Mouse (Mus musculus) limb, embryonic 12.5 days (tissue): ENCODE measurements around the gene Nucb2. TPM values are rescaled to one million over a fixed set of nuclear protein-coding genes. Genes with fewer than 3 reads are reported as not detected.
A peak's percentile ranks its signal among the peaks of the same experiment; 100 is the strongest.

Experiments
- ATAC-seq: fragments of 200-750 bp; cut with Nextera tagmentation; 2 replicates; pipeline ENCODE4 v1.8.0; 2017; ENCODE audit warnings: low read depth, moderate TSS enrichment; ENCODE audit not compliant: insufficient number of reproducible peaks, insufficient read depth, low FRiP score, low TSS enrichment
- H3K27ac ChIP-seq: fragments of 300-500 bp; sonication (generic); 2 replicates; pipeline ENCODE4 v1.5.1; 2016; ENCODE audit warnings: mild to moderate bottlenecking, moderate library complexity
- H3K27me3 ChIP-seq: fragments of 300-500 bp; sonication (generic); 2 replicates; pipeline ENCODE4 v1.6.1; 2016; ENCODE audit warnings: mild to moderate bottlenecking, moderate library complexity
- H3K36me3 ChIP-seq: fragments of 300-500 bp; sonication (generic); 2 replicates; pipeline ENCODE4 v1.6.1; 2016; ENCODE audit warnings: mild to moderate bottlenecking, moderate library complexity
- H3K4me1 ChIP-seq: fragments of 300-500 bp; sonication (generic); replicated peaks from 2 replicates; pipeline ENCODE4 v1.6.1; 2016
- H3K4me2 ChIP-seq: fragments of 300-500 bp; sonication (generic); 2 replicates; pipeline ENCODE4 v1.6.1; 2016; ENCODE audit warnings: mild to moderate bottlenecking, moderate library complexity
- H3K4me3 ChIP-seq: fragments of 300-500 bp; sonication (generic); replicated peaks from 2 replicates; pipeline ENCODE4 v1.5.1; 2016; ENCODE audit warnings: mild to moderate bottlenecking
- H3K9ac ChIP-seq: fragments of 300-500 bp; sonication (generic); replicated peaks from 2 replicates; pipeline ENCODE4 v1.6.1; 2016; ENCODE audit warnings: mild to moderate bottlenecking, moderate library complexity
- H3K9me3 ChIP-seq: fragments of 300-500 bp; sonication (generic); 2 replicates; pipeline ENCODE4 v1.6.1; 2016; ENCODE audit warnings: mild to moderate bottlenecking, moderate library complexity
- WGBS: fragments of 180-500 bp; shearing (Covaris S2); methylation state at CpG from one replicate; pipeline ENCODE4 v1.1.7; 2016; 5-methylcytosine and 5-hydroxymethylcytosine counted together
- polyA plus RNA-seq: library from polyadenylated mRNA; unstranded; fragments of >200 nt; fragmentation: Nextera tagmentation; extraction: Ambion mirVana; gene quantifications from 2 replicates; pipeline ENCODE4 v1.2.1, GENCODE M21; 2016

Gene Nucb2
- polyA plus RNA-seq, 1 experiment from 2014 or later, result 9.2 TPM

DNA sequence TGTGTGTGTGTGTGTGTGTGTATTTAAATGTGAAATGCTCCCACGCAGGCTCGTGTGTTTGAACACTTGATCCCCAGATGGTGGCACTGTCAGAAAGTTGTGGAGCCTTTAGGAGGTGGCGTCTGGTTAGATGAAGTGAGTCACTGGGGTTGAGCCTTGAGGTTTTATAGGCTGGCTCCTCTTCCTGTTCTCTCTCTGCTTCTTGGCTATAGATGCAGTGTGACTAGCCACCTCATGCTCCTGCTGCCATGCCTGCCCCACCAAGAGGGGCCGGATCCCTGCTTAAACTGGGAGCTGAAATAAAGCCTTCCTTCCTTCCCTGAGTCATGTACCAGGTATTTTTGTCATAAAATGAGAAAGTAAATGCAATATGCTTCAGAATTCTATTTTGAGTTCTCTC is 13.1 kb upstream of the Nucb2 start:
- H3K4me2 ChIP-seq, result no peak overlapping the region
- no peak overlapping the region for H3K9ac ChIP-seq
- no peak overlapping the region for H3K27ac ChIP-seq
- no peak for ATAC-seq
- H3K36me3 ChIP-seq, result no peaks in the 10 kb centered on the region
- H3K27me3 ChIP-seq, result no peaks in the 10 kb centered on the region
- H3K4me1 ChIP-seq, result no peaks in the 10 kb centered on the region
- no peak overlapping the region for H3K4me3 ChIP-seq
- 64% methylated on average over 4 of the region's 4 CpGs for WGBS
- H3K9me3 ChIP-seq, result peaks cover 3% of the 10 kb centered on the region; the same call in 1 of the 2 replicates

GRCm38 (mm10) chr7:116493267-116494003 is 10.7 kb upstream of the Nucb2 start:
- no peak for ATAC-seq

GRCm38 (mm10) chr7:116494618-116495017 is 9.6 kb upstream of the Nucb2 start:
- ATAC-seq, result no peak
- Histone ChIP-seq H3K9ac (no peak overlapping the region), H3K9me3 (peaks cover 7% of the 10 kb centered on the region; the same call in 1 of the 2 replicates), H3K4me3 (no peak overlapping the region), H3K27ac (no peak overlapping the region), H3K36me3 (no peaks in the 10 kb centered on the region), H3K4me2 (no peak overlapping the region), H3K4me1 (no peaks in the 10 kb centered on the region), H3K27me3 (no peaks in the 10 kb centered on the region)
- WGBS, result 82% methylated on average over 5 of the region's 5 CpGs

More at GRCm38 (mm10) chr7:116493267-116494003, 10.7 kb upstream of the Nucb2 start:
- Histone ChIP-seq H3K4me2 (no peak overlapping the region), H3K27me3 (no peaks in the 10 kb centered on the region), H3K9me3 (peaks cover 7% of the 10 kb centered on the region; the same call in 1 of the 2 replicates), H3K4me3 (no peak overlapping the region), H3K27ac (no peak overlapping the region), H3K9ac (no peak overlapping the region), H3K36me3 (no peaks in the 10 kb centered on the region), H3K4me1 (no peaks in the 10 kb centered on the region)
- 84% methylated on average over 7 of the region's 7 CpGs for WGBS

DNA sequence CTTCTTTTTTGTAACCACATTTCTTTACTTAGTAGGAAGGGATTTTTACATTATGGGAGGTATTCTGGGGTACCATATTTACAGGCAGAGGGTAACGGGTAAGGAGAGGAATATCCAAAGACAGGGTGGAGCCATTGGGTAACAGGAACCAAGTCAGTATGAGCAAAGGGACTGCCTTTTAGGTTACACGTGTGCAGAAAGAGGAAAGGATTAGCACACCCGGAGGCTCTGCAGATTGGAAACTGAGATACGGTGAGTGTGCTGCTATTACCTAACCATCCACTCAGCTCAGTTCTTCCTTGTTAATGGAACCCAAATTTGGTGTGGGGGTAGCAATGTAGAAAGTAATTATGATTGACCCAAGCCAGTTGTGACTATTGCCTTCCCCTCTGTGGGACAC is 7.4 kb upstream of the Nucb2 start:
- Histone ChIP-seq H3K9me3 (peaks cover 7% of the 10 kb centered on the region; the same call in 1 of the 2 replicates), H3K4me2 (no peak overlapping the region), H3K36me3 (no peaks in the 10 kb centered on the region), H3K9ac (no peak overlapping the region), H3K27ac (no peak overlapping the region), H3K4me3 (no peak overlapping the region), H3K4me1 (no peaks in the 10 kb centered on the region), H3K27me3 (no peaks in the 10 kb centered on the region)
- ATAC-seq, result no peak
- WGBS, result 87% methylated on average over 4 of the region's 4 CpGs

GRCm38 (mm10) chr7:116504818-116505170 is 625 bp downstream of the Nucb2 start:
- Histone ChIP-seq H3K4me3 (peak overlapping the region; percentile 67), H3K9me3 (no peaks in the 10 kb centered on the region), H3K27ac (no peak overlapping the region), H3K4me2 (peak overlapping the region; percentile 71), H3K36me3 (no peaks in the 10 kb centered on the region; the same call in 1 of the 2 replicates), H3K4me1 (peaks cover 6% of the 10 kb centered on the region; the same call in 1 of the 2 replicates), H3K27me3 (no peaks in the 10 kb centered on the region), H3K9ac (peak overlapping the region; percentile 77)
- ATAC-seq, result no peak
- 6% methylated on average over 6 of the region's 6 CpGs for WGBS

- Histone ChIP-seq H3K27ac (no peak overlapping the region), H3K4me1 (0 out of 2 replicates have a peak, but pooled peaks cover 3% of the 10 kb centered on the region), H3K9me3 (no peaks in the 10 kb centered on the region), H3K4me2 (no peak overlapping the region), H3K27me3 (no peaks in the 10 kb centered on the region), H3K36me3 (peaks cover 10% of the 10 kb centered on the region; the same call in 1 of the 2 replicates), H3K9ac (no peak overlapping the region), H3K4me3 (no peak overlapping the region)
- ATAC-seq, result no peak
- WGBS, result 79% methylated on average over 5 of the region's 5 CpGs
Measured at GRCm38 (mm10) chr7:116514030-116514429, 9.9 kb downstream of the Nucb2 start.

DNA sequence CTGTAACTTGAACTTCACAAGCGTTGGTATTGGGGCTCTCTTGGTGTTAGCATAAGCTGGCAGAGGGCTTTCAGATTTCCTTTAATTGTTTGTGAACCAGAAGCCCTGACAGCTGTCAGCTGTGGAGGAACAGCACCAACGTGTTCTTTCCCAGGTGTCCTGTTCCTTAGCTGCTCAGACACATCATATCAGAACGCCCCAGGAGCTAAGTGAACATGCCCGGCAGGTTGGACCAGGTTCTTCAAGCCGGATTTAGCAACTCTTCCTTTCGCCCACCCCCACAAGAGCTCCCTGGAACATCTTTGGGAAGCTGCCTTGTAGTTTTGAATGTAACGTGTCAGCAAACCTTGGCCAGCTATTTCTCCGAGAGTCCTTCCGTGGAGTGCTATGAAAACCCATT is 10.4 kb downstream of the Nucb2 start:
- Histone ChIP-seq H3K9me3 (no peaks in the 10 kb centered on the region), H3K9ac (no peak overlapping the region), H3K4me2 (no peak overlapping the region), H3K4me1 (0 out of 2 replicates have a peak, but pooled peaks cover 3% of the 10 kb centered on the region), H3K4me3 (no peak overlapping the region), H3K27ac (no peak overlapping the region), H3K27me3 (no peaks in the 10 kb centered on the region), H3K36me3 (peaks cover 10% of the 10 kb centered on the region; the same call in 1 of the 2 replicates)
- 68% methylated on average over 9 of the region's 9 CpGs for WGBS
- no peak for ATAC-seq

- H3K4me1 ChIP-seq, result 0 out of 2 replicates have a peak, but pooled peaks cover 3% of the 10 kb centered on the region
- no peak overlapping the region for H3K27ac ChIP-seq
- ATAC-seq, result no peak
- no peaks in the 10 kb centered on the region for H3K27me3 ChIP-seq
- no peak overlapping the region for H3K9ac ChIP-seq
- H3K4me2 ChIP-seq, result no peak overlapping the region
- 87% methylated on average over 7 of the region's 7 CpGs for WGBS
- H3K36me3 ChIP-seq, result 0 out of 2 replicates have a peak, but pooled peaks cover 9% of the 10 kb centered on the region
- H3K4me3 ChIP-seq, result no peak overlapping the region
- no peaks in the 10 kb centered on the region for H3K9me3 ChIP-seq
Measured at GRCm38 (mm10) chr7:116515059-116515458, 10.9 kb downstream of the Nucb2 start.

- Histone ChIP-seq H3K4me2 (no peak overlapping the region), H3K9me3 (no peaks in the 10 kb centered on the region), H3K9ac (no peak overlapping the region), H3K27ac (no peak overlapping the region), H3K36me3 (0 out of 2 replicates have a peak, but pooled peaks cover 3% of the 10 kb centered on the region), H3K4me3 (no peak overlapping the region), H3K27me3 (no peaks in the 10 kb centered on the region), H3K4me1 (0 out of 2 replicates have a peak, but pooled peaks cover 3% of the 10 kb centered on the region)
- WGBS, result 66% methylated on average over 13 of the region's 13 CpGs
- ATAC-seq, result no peak
Measured at GRCm38 (mm10) chr7:116515514-116516135, 11.5 kb downstream of the Nucb2 start.

DNA sequence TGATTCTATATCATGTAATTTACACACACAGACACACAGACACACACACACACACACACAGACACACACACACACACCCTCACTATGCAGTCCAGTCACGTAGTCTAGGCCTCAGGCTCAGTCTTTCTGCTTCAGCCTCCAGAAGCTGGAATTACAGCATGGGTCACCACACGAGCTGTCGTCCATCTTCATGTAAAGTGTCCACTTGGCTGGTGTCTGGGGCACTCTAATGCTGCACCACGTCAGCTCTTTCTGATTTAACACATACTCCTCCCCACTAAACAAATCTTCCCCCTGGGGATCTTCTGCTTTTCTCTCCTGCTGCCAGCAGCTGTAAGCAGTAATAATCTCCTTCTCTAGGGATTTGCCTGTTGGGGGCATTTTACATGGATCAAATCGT is 13.1 kb downstream of the Nucb2 start:
- Histone ChIP-seq H3K4me3 (no peak overlapping the region), H3K9me3 (no peaks in the 10 kb centered on the region), H3K4me2 (no peak overlapping the region), H3K4me1 (0 out of 2 replicates have a peak, but pooled peaks cover 3% of the 10 kb centered on the region), H3K9ac (no peak overlapping the region), H3K27me3 (no peaks in the 10 kb centered on the region), H3K27ac (no peak overlapping the region), H3K36me3 (peaks cover 9% of the 10 kb centered on the region; the same call in 1 of the 2 replicates)
- whole genome bisulfite sequencing, result 70% methylated on average over 5 of the region's 5 CpGs
- no peak for ATAC-seq

DNA sequence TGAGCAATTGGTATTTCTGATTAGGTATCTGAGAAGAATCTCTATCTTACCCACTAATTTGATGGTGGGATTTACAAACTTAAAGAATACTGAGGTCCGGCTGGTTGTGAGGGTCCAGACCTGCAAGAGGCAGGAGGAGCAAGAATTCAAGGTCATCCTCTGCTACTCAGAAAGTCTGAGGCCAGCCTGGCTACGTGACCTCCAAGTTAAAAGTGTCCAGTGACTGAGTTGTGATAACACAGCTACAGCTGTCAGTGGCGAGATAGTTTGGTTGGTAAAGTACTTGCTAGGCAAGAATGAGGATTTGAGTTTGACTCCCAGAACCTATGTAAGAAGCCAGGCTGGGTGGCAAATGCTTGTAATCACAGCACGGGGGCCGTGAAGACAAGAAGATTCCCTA is 14.0 kb downstream of the Nucb2 start:
- Histone ChIP-seq H3K36me3 (peaks cover 17% of the 10 kb centered on the region), H3K9me3 (no peaks in the 10 kb centered on the region), H3K4me2 (no peak overlapping the region), H3K27ac (no peak overlapping the region), H3K27me3 (no peaks in the 10 kb centered on the region), H3K4me3 (no peak overlapping the region), H3K9ac (no peak overlapping the region), H3K4me1 (0 out of 2 replicates have a peak, but pooled peaks cover 3% of the 10 kb centered on the region)
- ATAC-seq, result no peak
- 86% methylated on average over 5 of the region's 5 CpGs for WGBS
